Mouse (Mus musculus): Measurements from ENCODE around the gene Anpep. TPM values are rescaled to one million over a fixed set of nuclear protein-coding genes. Genes with fewer than 3 reads are reported as not detected.

Gene Anpep
- polyA plus RNA-seq, 1 experiment from 2014 or later: 28.5 TPM

GRCm38 (mm10) chr7:79810611-79811506 lies 50.0 kb downstream of the Anpep start, which contains the start of gene Mesp2:
Mesp2 (plus strand) TSS chr7:79810727.
- Histone ChIP-seq H3K27ac (ENCODE audit: low read depth, low read length) (no peak within 1 kb of the TSS), H3K9ac (ENCODE audit: low read depth, low read length) (peak within 1 kb of the TSS; percentile 3; the same call in 1 of the 2 replicates), H3K4me2 (peak within 1 kb of the TSS; percentile 66), H3K4me1 (replicated peaks; ENCODE audit: control insufficient read depth, insufficient read depth, low read length) (peaks cover 5% of the 10 kb centered on the region; the same call in 1 of the 2 replicates), H3K4me3 (ENCODE audit: low read depth, low read length) (peak within 1 kb of the TSS; percentile 30), H3K36me3 (ENCODE audit: control insufficient read depth, insufficient read depth, low read length) (no peaks in the 10 kb centered on the region), H3K9me3 (ENCODE audit: control insufficient read depth, low read length) (no peaks in the 10 kb centered on the region), H3K27me3 (replicated peaks; ENCODE audit: control insufficient read depth, insufficient read depth, low read length) (peaks cover 24% of the 10 kb centered on the region)
- WGBS: 16% methylated on average over 71 of the region's 71 CpGs
- peak; percentile 57 for DNase-seq (ENCODE audit: low spot score)
- 0 out of 2 replicates have a peak, but pooled peaks have one; percentile 43 for ATAC-seq (replicated peaks; ENCODE audit: low FRiP score)

- no peak overlapping the region for H3K27ac ChIP-seq (ENCODE audit: low read depth, low read length)
- H3K4me3 ChIP-seq (ENCODE audit: low read depth, low read length): no peak overlapping the region
- peaks cover 24% of the 10 kb centered on the region for H3K27me3 ChIP-seq (replicated peaks; ENCODE audit: control insufficient read depth, insufficient read depth, low read length)
- no peaks in the 10 kb centered on the region for H3K36me3 ChIP-seq (ENCODE audit: control insufficient read depth, insufficient read depth, low read length)
- H3K9me3 ChIP-seq (ENCODE audit: control insufficient read depth, low read length): no peaks in the 10 kb centered on the region
- no peak for DNase-seq (ENCODE audit: low spot score)
- H3K9ac ChIP-seq (ENCODE audit: low read depth, low read length): no peak overlapping the region
- no peak for ATAC-seq (replicated peaks; ENCODE audit: low FRiP score)
- peaks cover 5% of the 10 kb centered on the region; the same call in 1 of the 2 replicates for H3K4me1 ChIP-seq (replicated peaks; ENCODE audit: control insufficient read depth, insufficient read depth, low read length)
- WGBS: 80% methylated on average over 7 of the region's 7 CpGs
- H3K4me2 ChIP-seq: no peak overlapping the region
Observed at GRCm38 (mm10) chr7:79808561-79808960, 52.3 kb downstream of the Anpep start.

DNA sequence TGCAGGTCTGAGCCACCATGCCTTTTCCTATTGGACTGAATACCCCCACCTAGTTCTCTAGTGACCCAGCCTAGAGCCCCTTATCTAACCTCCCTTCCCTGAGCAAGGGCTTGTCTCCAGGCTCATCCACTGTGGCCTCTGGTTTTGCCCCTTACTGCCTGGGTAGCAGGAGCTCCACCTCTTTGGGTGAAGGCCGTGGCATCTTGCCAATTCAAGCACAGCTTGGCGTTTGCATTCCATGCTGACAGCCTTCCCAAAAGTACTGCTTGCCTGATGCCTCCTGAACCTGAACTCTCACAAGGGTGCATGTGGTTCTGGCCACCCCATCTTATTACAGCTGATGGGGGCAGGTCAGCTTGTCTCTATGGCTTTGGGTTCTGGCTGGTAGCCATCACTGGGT lies 57.0 kb downstream of the Anpep start:
- Histone ChIP-seq H3K4me3 (ENCODE audit: low read depth, low read length) (no peak overlapping the region), H3K9ac (ENCODE audit: low read depth, low read length) (no peak overlapping the region), H3K9me3 (ENCODE audit: control insufficient read depth, low read length) (no peaks in the 10 kb centered on the region), H3K27ac (ENCODE audit: low read depth, low read length) (no peak overlapping the region), H3K27me3 (replicated peaks; ENCODE audit: control insufficient read depth, insufficient read depth, low read length) (no peaks in the 10 kb centered on the region; the same call in 1 of the 2 replicates), H3K36me3 (ENCODE audit: control insufficient read depth, insufficient read depth, low read length) (no peaks in the 10 kb centered on the region), H3K4me2 (no peak overlapping the region), H3K4me1 (replicated peaks; ENCODE audit: control insufficient read depth, insufficient read depth, low read length) (no peaks in the 10 kb centered on the region)
- ATAC-seq (replicated peaks; ENCODE audit: low FRiP score): no peak
- no peak for DNase-seq (ENCODE audit: low spot score)
- 70% methylated on average over 2 of the region's 2 CpGs for WGBS

DNA sequence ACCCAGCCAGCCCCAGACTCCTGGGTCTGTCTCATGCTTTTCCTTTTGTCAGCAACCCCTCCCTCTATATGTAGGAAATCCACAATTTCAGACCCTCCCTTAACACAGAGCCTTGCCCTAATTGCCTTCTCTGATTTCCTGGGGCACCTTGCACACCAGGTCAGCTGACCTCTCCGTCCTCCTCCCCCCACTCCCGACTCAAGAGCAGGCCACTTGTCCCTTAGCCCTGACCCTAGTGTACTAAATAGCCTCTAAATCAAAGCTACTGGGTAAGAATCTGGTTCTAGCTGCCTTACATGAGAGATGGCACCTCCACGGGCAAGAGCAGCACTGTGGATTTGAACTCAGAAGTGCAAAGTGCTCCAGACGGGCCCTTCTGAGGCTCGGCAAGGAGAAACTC lies 58.8 kb downstream of the Anpep start:
- Histone ChIP-seq H3K9ac (ENCODE audit: low read depth, low read length) (no peak overlapping the region), H3K4me1 (replicated peaks; ENCODE audit: control insufficient read depth, insufficient read depth, low read length) (no peaks in the 10 kb centered on the region), H3K9me3 (ENCODE audit: control insufficient read depth, low read length) (no peaks in the 10 kb centered on the region), H3K4me2 (no peak overlapping the region), H3K4me3 (ENCODE audit: low read depth, low read length) (no peak overlapping the region), H3K36me3 (ENCODE audit: control insufficient read depth, insufficient read depth, low read length) (no peaks in the 10 kb centered on the region), H3K27ac (ENCODE audit: low read depth, low read length) (no peak overlapping the region), H3K27me3 (replicated peaks; ENCODE audit: control insufficient read depth, insufficient read depth, low read length) (no peaks in the 10 kb centered on the region; the same call in 1 of the 2 replicates)
- ATAC-seq (replicated peaks; ENCODE audit: low FRiP score): no peak
- no peak for DNase-seq (ENCODE audit: low spot score)
- WGBS: 51% methylated on average over 5 of the region's 5 CpGs

- Histone ChIP-seq H3K27me3 (replicated peaks; ENCODE audit: control insufficient read depth, insufficient read depth, low read length) (no peaks in the 10 kb centered on the region; the same call in 1 of the 2 replicates), H3K27ac (ENCODE audit: low read depth, low read length) (no peak overlapping the region), H3K4me3 (ENCODE audit: low read depth, low read length) (no peak overlapping the region), H3K4me2 (no peak overlapping the region), H3K4me1 (replicated peaks; ENCODE audit: control insufficient read depth, insufficient read depth, low read length) (no peaks in the 10 kb centered on the region), H3K9me3 (ENCODE audit: control insufficient read depth, low read length) (no peaks in the 10 kb centered on the region), H3K9ac (ENCODE audit: low read depth, low read length) (no peak overlapping the region), H3K36me3 (ENCODE audit: control insufficient read depth, insufficient read depth, low read length) (no peaks in the 10 kb centered on the region)
- ATAC-seq (replicated peaks; ENCODE audit: low FRiP score) (no peak), DNase-seq (ENCODE audit: low spot score) (no peak)
- WGBS: 75% methylated on average over 11 of the region's 11 CpGs
Observed at GRCm38 (mm10) chr7:79801391-79801790, 59.5 kb downstream of the Anpep start.

- Histone ChIP-seq H3K4me2 (no peak overlapping the region), H3K9me3 (ENCODE audit: control insufficient read depth, low read length) (no peaks in the 10 kb centered on the region), H3K4me1 (replicated peaks; ENCODE audit: control insufficient read depth, insufficient read depth, low read length) (no peaks in the 10 kb centered on the region), H3K4me3 (ENCODE audit: low read depth, low read length) (no peak overlapping the region), H3K27me3 (replicated peaks; ENCODE audit: control insufficient read depth, insufficient read depth, low read length) (peaks cover 3% of the 10 kb centered on the region; the same call in 1 of the 2 replicates), H3K9ac (ENCODE audit: low read depth, low read length) (no peak overlapping the region), H3K27ac (ENCODE audit: low read depth, low read length) (no peak overlapping the region), H3K36me3 (ENCODE audit: control insufficient read depth, insufficient read depth, low read length) (no peaks in the 10 kb centered on the region)
- WGBS: 78% methylated on average over 4 of the region's 4 CpGs
- no peak for ATAC-seq (replicated peaks; ENCODE audit: low FRiP score)
- no peak for DNase-seq (ENCODE audit: low spot score)
Observed at GRCm38 (mm10) chr7:79800336-79800735, 60.5 kb downstream of the Anpep start.

GRCm38 (mm10) chr7:79799506-79799905 lies 61.4 kb downstream of the Anpep start:
- DNase-seq (ENCODE audit: low spot score) (no peak), ATAC-seq (replicated peaks; ENCODE audit: low FRiP score) (no peak; the same call in 1 of the 2 replicates)
- Histone ChIP-seq H3K9me3 (ENCODE audit: control insufficient read depth, low read length) (no peaks in the 10 kb centered on the region), H3K4me2 (no peak overlapping the region), H3K4me3 (ENCODE audit: low read depth, low read length) (no peak overlapping the region), H3K36me3 (ENCODE audit: control insufficient read depth, insufficient read depth, low read length) (no peaks in the 10 kb centered on the region), H3K27me3 (replicated peaks; ENCODE audit: control insufficient read depth, insufficient read depth, low read length) (peaks cover 9% of the 10 kb centered on the region), H3K4me1 (replicated peaks; ENCODE audit: control insufficient read depth, insufficient read depth, low read length) (no peaks in the 10 kb centered on the region), H3K9ac (ENCODE audit: low read depth, low read length) (no peak overlapping the region), H3K27ac (ENCODE audit: low read depth, low read length) (no peak overlapping the region)
- 62% methylated on average over 6 of the region's 6 CpGs for WGBS

- Histone ChIP-seq H3K4me1 (replicated peaks; ENCODE audit: control insufficient read depth, insufficient read depth, low read length) (no peaks in the 10 kb centered on the region), H3K4me3 (ENCODE audit: low read depth, low read length) (no peak overlapping the region), H3K9ac (ENCODE audit: low read depth, low read length) (no peak overlapping the region), H3K27me3 (replicated peaks; ENCODE audit: control insufficient read depth, insufficient read depth, low read length) (peaks cover 14% of the 10 kb centered on the region), H3K4me2 (no peak overlapping the region), H3K9me3 (ENCODE audit: control insufficient read depth, low read length) (no peaks in the 10 kb centered on the region), H3K27ac (ENCODE audit: low read depth, low read length) (no peak overlapping the region), H3K36me3 (ENCODE audit: control insufficient read depth, insufficient read depth, low read length) (no peaks in the 10 kb centered on the region)
- DNase-seq (ENCODE audit: low spot score) (peak; percentile 71), ATAC-seq (replicated peaks; ENCODE audit: low FRiP score) (no peak)
- WGBS: 4% methylated on average over 8 of the region's 8 CpGs
Observed at GRCm38 (mm10) chr7:79799048-79799447, 61.8 kb downstream of the Anpep start.

DNA sequence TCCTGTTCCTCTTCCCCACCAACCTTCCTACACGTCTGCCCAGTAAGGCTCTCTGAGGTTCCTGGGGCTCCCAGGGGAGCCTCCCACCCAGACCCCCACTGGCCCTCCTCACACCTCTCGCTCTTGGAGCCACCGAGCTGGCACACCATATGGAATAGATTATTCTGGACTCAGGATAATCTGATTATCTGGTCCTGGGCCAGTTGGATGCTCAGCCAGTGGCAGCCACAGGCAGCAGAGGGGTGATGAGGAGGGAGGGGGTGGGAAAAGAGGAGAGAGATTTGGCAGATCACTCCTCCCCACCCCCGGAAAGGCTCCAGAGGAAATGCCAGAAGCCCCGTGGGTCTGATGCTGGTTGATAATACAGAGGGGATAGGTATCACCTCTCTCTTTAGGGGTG lies 62.3 kb downstream of the Anpep start:
- ATAC-seq (replicated peaks; ENCODE audit: low FRiP score): no peak
- Histone ChIP-seq H3K4me2 (no peak overlapping the region), H3K9me3 (ENCODE audit: control insufficient read depth, low read length) (no peaks in the 10 kb centered on the region), H3K4me1 (replicated peaks; ENCODE audit: control insufficient read depth, insufficient read depth, low read length) (no peaks in the 10 kb centered on the region), H3K9ac (ENCODE audit: low read depth, low read length) (no peak overlapping the region), H3K27me3 (replicated peaks; ENCODE audit: control insufficient read depth, insufficient read depth, low read length) (peaks cover 18% of the 10 kb centered on the region), H3K27ac (ENCODE audit: low read depth, low read length) (no peak overlapping the region), H3K4me3 (ENCODE audit: low read depth, low read length) (no peak overlapping the region), H3K36me3 (ENCODE audit: control insufficient read depth, insufficient read depth, low read length) (no peaks in the 10 kb centered on the region)
- no peak for DNase-seq (ENCODE audit: low spot score)
- 17% methylated on average over 5 of the region's 5 CpGs for WGBS

Data from liver, embryonic 11.5 days (tissue).